Mouse (Mus musculus): Measurements from ENCODE around the gene C330007P06Rik.
"Not testable (repeated sequence)": the region's sequence is repeated elsewhere in the genome, so short reads cannot be mapped to it uniquely, and the experiment has no call there.

The C330007P06Rik gene

GRCm38 (mm10) chrX:36799131-36799879 lies 74.6 kb downstream of the C330007P06Rik start:
- DNase-seq (ENCODE audit: low spot score in 2 of 2): no peak

- not testable (repeated sequence) for DNase-seq (ENCODE audit: low spot score in 2 of 2)
These were observed 77.2 kb downstream of the C330007P06Rik start for GRCm38 (mm10) chrX:36796734-36797133.

GRCm38 (mm10) chrX:36796163-36796581 lies 77.7 kb downstream of the C330007P06Rik start:
- DNase-seq (ENCODE audit: low spot score in 2 of 2): peak; percentile 70 to 83

- peak; percentile 83 to 87 for DNase-seq (ENCODE audit: low spot score in 2 of 2)
These were observed 78.3 kb downstream of the C330007P06Rik start, which contains the start of gene Slc25a5 for GRCm38 (mm10) chrX:36795424-36796162. Gene Slc25a5 (plus strand): TSS chrX:36795651.

GRCm38 (mm10) chrX:36794571-36794970 lies 79.3 kb downstream of the C330007P06Rik start:
- no peak for DNase-seq (ENCODE audit: low spot score in 2 of 2)

- no peak for DNase-seq (ENCODE audit: low spot score in 2 of 2)
These were observed 84.6 kb downstream of the C330007P06Rik start for GRCm38 (mm10) chrX:36789360-36789759.

GRCm38 (mm10) chrX:36777694-36778093 lies 96.2 kb downstream of the C330007P06Rik start:
- DNase-seq (ENCODE audit: low spot score in 2 of 2): no peak

GRCm38 (mm10) chrX:36775520-36775919 lies 98.4 kb downstream of the C330007P06Rik start:
- DNase-seq (ENCODE audit: low spot score in 2 of 2): no peak
